ENCODE assay signal across 8 mouse cellular contexts in genomic region chr1:36368969-36369645, GRCm38 (mm10). TPM values are rescaled to one million over a fixed set of nuclear protein-coding genes. Genes with fewer than 3 reads are reported as not detected.
DNase-seq lines count a peak whose midpoint lies in the region; ATAC-seq and TF ChIP-seq lines count a peak whose summit lies in the region.

Gene Kansl3, minus strand, starts transcription at chr1:36369181.

- H3K4me3 ChIP-seq in embryonic facial prominence, embryonic 13.5 days = peak within 1 kb of the TSS; percentile 86
- peak within 1 kb of the TSS; percentile 92 for H3K4me3 ChIP-seq in kidney, adult 2 months (ENCODE audit: insufficient read depth, low read depth, low read length)
- peak within 1 kb of the TSS; percentile 58 for H3K4me3 ChIP-seq in limb, embryonic 13.5 days
- peak within 1 kb of the TSS; percentile 89 for H3K4me3 ChIP-seq in midbrain, embryonic 16.5 days (ENCODE audit: low read depth, low read length)

- peaks cover 25% of the 10 kb centered on the region for H3K36me3 ChIP-seq in embryonic facial prominence, embryonic 13.5 days
- peaks cover 1% of the 10 kb centered on the region; the same call in 1 of the 2 replicates for H3K36me3 ChIP-seq in kidney, adult 2 months (ENCODE audit: control insufficient read depth, insufficient read depth, low read length)
- peaks cover 19% of the 10 kb centered on the region for H3K36me3 ChIP-seq in limb, embryonic 13.5 days
- 0 out of 2 replicates have a peak, but pooled peaks cover 4% of the 10 kb centered on the region for H3K36me3 ChIP-seq in midbrain, embryonic 16.5 days (ENCODE audit: control insufficient read depth, insufficient read depth, low read length)

- DNase-seq in 3134 (ENCODE audit: extremely low read depth, insufficient read length, low spot score) = peak; percentile 80
- peak; percentile 92 to 94 for DNase-seq in adrenal gland, postnatal 36 days
- DNase-seq in heart, adult 18-20 months = peak; percentile 92 to 95
- peak; percentile 93 for DNase-seq in kidney, adult 2 months
- peak; percentile 91 to 92 for DNase-seq in spleen, postnatal 10 days (ENCODE audit: low spot score in 2 of 2)

- H3K27ac ChIP-seq in embryonic facial prominence, embryonic 13.5 days = peak within 1 kb of the TSS; percentile 88
- H3K27ac ChIP-seq in kidney, adult 2 months (ENCODE audit: insufficient read depth, low read depth, low read length) = peak within 1 kb of the TSS; percentile 75
- H3K27ac ChIP-seq in limb, embryonic 13.5 days = peak within 1 kb of the TSS; percentile 15; the same call in 1 of the 2 replicates
- H3K27ac ChIP-seq in midbrain, embryonic 16.5 days (ENCODE audit: low read length) = peak within 1 kb of the TSS; percentile 73

- 3% methylated on average over 61 of the region's 61 CpGs for WGBS in embryonic facial prominence, embryonic 13.5 days
- WGBS in kidney, adult 2 months = 4% methylated on average over 61 of the region's 61 CpGs
- WGBS in limb, embryonic 13.5 days = 4% methylated on average over 61 of the region's 61 CpGs
- 3% methylated on average over 60 of the region's 61 CpGs for WGBS in midbrain, embryonic 16.5 days

- TF ChIP-seq POLR2A in kidney, adult 2 months (IDR thresholded peaks at IDR 0.05; ENCODE audit: low read depth, low read length) = peak; percentile 64

- H3K9me3 ChIP-seq in embryonic facial prominence, embryonic 13.5 days = no peaks in the 10 kb centered on the region
- H3K9me3 ChIP-seq in limb, embryonic 13.5 days = no peaks in the 10 kb centered on the region
- H3K9me3 ChIP-seq in midbrain, embryonic 16.5 days (replicated peaks; ENCODE audit: control insufficient read depth, low read length, poor library complexity, severe bottlenecking) = no peaks in the 10 kb centered on the region

- H3K4me1 ChIP-seq in embryonic facial prominence, embryonic 13.5 days = peaks cover 11% of the 10 kb centered on the region
- peaks cover 17% of the 10 kb centered on the region for H3K4me1 ChIP-seq in kidney, adult 2 months (ENCODE audit: control insufficient read depth, insufficient read depth, low read length)
- H3K4me1 ChIP-seq in limb, embryonic 13.5 days = peaks cover 15% of the 10 kb centered on the region
- H3K4me1 ChIP-seq in midbrain, embryonic 16.5 days (ENCODE audit: control insufficient read depth, insufficient read depth, low read length) = peaks cover 10% of the 10 kb centered on the region

- TF ChIP-seq CTCF in kidney, adult 2 months (conservative IDR thresholded peaks at IDR 0.05; ENCODE audit: insufficient read depth, insufficient read length, low read depth, low read length) = no peak

- ATAC-seq in embryonic facial prominence, embryonic 13.5 days (ENCODE audit: insufficient number of reproducible peaks, insufficient read depth, low FRiP score, low TSS enrichment, low read depth) = peak; percentile 88
- ATAC-seq in limb, embryonic 13.5 days (ENCODE audit: low FRiP score, low read depth) = peak; percentile 80
- ATAC-seq in midbrain, embryonic 16.5 days = peak; percentile 83

- H3K27me3 ChIP-seq in embryonic facial prominence, embryonic 13.5 days = no peaks in the 10 kb centered on the region
- H3K27me3 ChIP-seq in kidney, adult 2 months (replicated peaks; ENCODE audit: control insufficient read depth, insufficient read depth, low read length) = no peaks in the 10 kb centered on the region
- no peaks in the 10 kb centered on the region for H3K27me3 ChIP-seq in limb, embryonic 13.5 days
- H3K27me3 ChIP-seq in midbrain, embryonic 16.5 days (ENCODE audit: control insufficient read depth, insufficient read depth, low read depth, low read length) = no peaks in the 10 kb centered on the region

- peak within 1 kb of the TSS; percentile 78 for H3K4me2 ChIP-seq in embryonic facial prominence, embryonic 13.5 days
- H3K4me2 ChIP-seq in limb, embryonic 13.5 days (replicated peaks) = peak within 1 kb of the TSS; percentile 84
- H3K4me2 ChIP-seq in midbrain, embryonic 16.5 days (ENCODE audit: low read length) = peak within 1 kb of the TSS; percentile 75

- H3K9ac ChIP-seq in embryonic facial prominence, embryonic 13.5 days = peak within 1 kb of the TSS; percentile 95
- H3K9ac ChIP-seq in limb, embryonic 13.5 days = peak within 1 kb of the TSS; percentile 84
- H3K9ac ChIP-seq in midbrain, embryonic 16.5 days (ENCODE audit: low read depth, low read length) = peak within 1 kb of the TSS; percentile 92

RNA-seq across cellular contexts. Expression of gene Kansl3, which starts in this region (rescaled TPM):
- total RNA-seq in adrenal gland, postnatal 36 days (2021) = 100 to 1,000 TPM; 105 to 113 TPM
- polyA plus RNA-seq in embryonic facial prominence, embryonic 13.5 days (2015; fragmentation: Nextera tagmentation; extraction: Ambion mirVana) = 50.6 and 51.0 TPM in 2 replicates
- 10 to 100 TPM; 55.4 to 62.3 TPM for total RNA-seq in heart, adult 18-20 months (2021)
- polyA plus RNA-seq in kidney, adult 2 months (2012; rRNA removed) = 63.8 and 83.5 TPM in 2 replicates
- polyA plus RNA-seq in limb, embryonic 13.5 days (2015; fragmentation: Nextera tagmentation; extraction: Ambion mirVana) = 48.3 and 49.5 TPM in 2 replicates
- polyA plus RNA-seq in midbrain, embryonic 16.5 days (2015; fragmentation: Nextera tagmentation; extraction: Ambion mirVana) = 41.5 and 46.0 TPM in 2 replicates

Comparison
In these comparisons a context has a peak if more than half of its experiments do, and no peak if none do; other contexts are left out.
1. Peak in every context shown above with its lines: DNase-seq, ATAC-seq, H3K4me3 ChIP-seq and H3K27ac ChIP-seq.
2. H3K27ac ChIP-seq: peak in every context shown above with its lines; median percentile 88 in embryonic facial prominence, embryonic 13.5 days; 75 in kidney, adult 2 months; 73 in midbrain, embryonic 16.5 days; 15 in limb, embryonic 13.5 days.